In genomic region chr5:124614709-124615108, GRCm38 (mm10) we compare ENCODE assay signal across 10 mouse cellular contexts. TPM values are rescaled to one million over a fixed set of nuclear protein-coding genes. Genes with fewer than 3 reads are reported as not detected.
A peak's percentile ranks its signal among the peaks of the same experiment; 100 is the strongest.
DNase-seq lines count a peak whose midpoint lies in the region; ATAC-seq lines count a peak whose summit lies in the region.
"Had no signal": no experiment of that assay in that cellular context is flagged by ENCODE, and none has a peak within 500 bp of the region (broad histone marks: within the 10 kb centered on the region; RNA-seq: fewer than 3 reads in every experiment).

No protein-coding gene starts in this region.

- DNase-seq in heart, adult 18-20 months, result peak; percentile 13 to 51
- DNase-seq in heart, postnatal 25 days (ENCODE audit: low spot score), result no peak
- DNase-seq in embryonic facial prominence, embryonic 14.5 days (ENCODE audit: low spot score), result peak; percentile 35
- DNase-seq in kidney, postnatal 10 days, result peak; percentile 51
- peak; percentile 55 for DNase-seq in thymus, postnatal 0 days (ENCODE audit: low spot score)
- no peak for DNase-seq in left cerebral cortex, adult 11 months (ENCODE audit: low spot score)
- DNase-seq in frontal cortex, postnatal 36 days (ENCODE audit: low spot score in 2 of 2), result no peak
- DNase-seq in cerebellum, postnatal 10 days, result no peak

- 83% methylated on average over 11 of the region's 11 CpGs for WGBS in embryonic facial prominence, embryonic 14.5 days

- no peaks in the 10 kb centered on the region for H3K4me1 ChIP-seq in embryonic facial prominence, embryonic 14.5 days (ENCODE audit: control insufficient read depth, insufficient read depth, low read length)
- H3K4me1 ChIP-seq: stomach, embryonic 15.5 days had no signal

- no peaks in the 10 kb centered on the region for H3K9me3 ChIP-seq in embryonic facial prominence, embryonic 14.5 days (ENCODE audit: control insufficient read depth, low read length)
- H3K9me3 ChIP-seq: stomach, embryonic 15.5 days had no signal

- no peak overlapping the region for H3K9ac ChIP-seq in embryonic facial prominence, embryonic 14.5 days (ENCODE audit: low read depth, low read length)
- H3K9ac ChIP-seq: stomach, embryonic 15.5 days had no signal

- ATAC-seq in embryonic facial prominence, embryonic 14.5 days (ENCODE audit: low read depth), result no peak
- ATAC-seq: forebrain, embryonic 14.5 days had no signal

- peaks cover 21% of the 10 kb centered on the region; the same call in 1 of the 2 replicates for H3K36me3 ChIP-seq in embryonic facial prominence, embryonic 14.5 days (ENCODE audit: control insufficient read depth, insufficient read depth, low read length)
- H3K36me3 ChIP-seq: stomach, embryonic 15.5 days had no signal

- H3K27me3 ChIP-seq in embryonic facial prominence, embryonic 14.5 days (replicated peaks; ENCODE audit: control insufficient read depth, insufficient read depth, low read length), result no peaks in the 10 kb centered on the region
- H3K27me3 ChIP-seq: stomach, embryonic 15.5 days had no signal

- intact Hi-C loops in heart, postnatal 25 days (cut with DNase I), result no loop called here

- H3K27ac ChIP-seq in embryonic facial prominence, embryonic 14.5 days (replicated peaks; ENCODE audit: low read depth, low read length), result no peak overlapping the region
- H3K27ac ChIP-seq: stomach, embryonic 15.5 days had no signal

- H3K4me3 ChIP-seq in embryonic facial prominence, embryonic 14.5 days (ENCODE audit: low read depth, low read length), result no peak overlapping the region
- H3K4me3 ChIP-seq: stomach, embryonic 15.5 days had no signal

- H3K4me2 ChIP-seq in embryonic facial prominence, embryonic 14.5 days (ENCODE audit: low read depth, low read length), result no peak overlapping the region
- H3K4me2 ChIP-seq: stomach, embryonic 15.5 days had no signal

RNA-seq across cellular contexts. Expression of gene Atp6v0a2, which starts 13.7 kb away (rescaled TPM):
- total RNA-seq in heart, adult 18-20 months (2021), result 10 to 100 TPM; 52.0 to 65.0 TPM
- total RNA-seq in heart, postnatal 25 days (2021), result 10 to 100 TPM; 52.2 to 52.3 TPM
- 46.8 and 48.3 TPM in 2 replicates for polyA plus RNA-seq in embryonic facial prominence, embryonic 14.5 days (2014; fragmentation: Nextera tagmentation; extraction: Ambion mirVana)
- 50.4 and 53.0 TPM in 2 replicates for polyA plus RNA-seq in thymus, postnatal 0 days (2015; fragmentation: Nextera tagmentation; extraction: Ambion mirVana)

RNA-seq across cellular contexts. Expression of gene Gtf2h3, which starts 35.8 kb away (rescaled TPM):
- total RNA-seq in heart, adult 18-20 months (2021), result 10 to 100 TPM; 18.3 to 20.2 TPM
- total RNA-seq in heart, postnatal 25 days (2021), result 10 to 100 TPM; 19.8 to 22.6 TPM
- 56.7 and 74.3 TPM in 2 replicates for polyA plus RNA-seq in embryonic facial prominence, embryonic 14.5 days (2014; fragmentation: Nextera tagmentation; extraction: Ambion mirVana)
- 43.8 and 50.2 TPM in 2 replicates for polyA plus RNA-seq in thymus, postnatal 0 days (2015; fragmentation: Nextera tagmentation; extraction: Ambion mirVana)

RNA-seq across cellular contexts. Expression of gene Eif2b1, which starts 35.8 kb away (rescaled TPM):
- 10 to 100 TPM; 26.7 to 26.8 TPM for total RNA-seq in heart, adult 18-20 months (2021)
- total RNA-seq in heart, postnatal 25 days (2021), result 10 to 100 TPM; 27.8 to 33.3 TPM
- 74.6 and 74.9 TPM in 2 replicates for polyA plus RNA-seq in embryonic facial prominence, embryonic 14.5 days (2014; fragmentation: Nextera tagmentation; extraction: Ambion mirVana)
- polyA plus RNA-seq in thymus, postnatal 0 days (2015; fragmentation: Nextera tagmentation; extraction: Ambion mirVana), result 69.5 and 71.1 TPM in 2 replicates

Comparison
In these comparisons a context has a peak if more than half of its experiments do, and no peak if none do; other contexts are left out.
1. DNase-seq: peak in heart, adult 18-20 months (2 of 2), embryonic facial prominence, embryonic 14.5 days (single experiment), kidney, postnatal 10 days (single experiment) and thymus, postnatal 0 days (single experiment); none in heart, postnatal 25 days (single experiment), left cerebral cortex, adult 11 months (single experiment), frontal cortex, postnatal 36 days (0 of 2) and cerebellum, postnatal 10 days (0 of 2).